Mouse (Mus musculus) testis, adult 2 months (tissue): Measurements from ENCODE around the gene Ankrd17.

Experiments used
- CTCF ChIP-seq: fragments of 200-500 bp; IDR thresholded peaks from 2 replicates; pipeline ENCODE4 v1.5.1; 2012; ENCODE audit warnings: low read depth, mild to moderate bottlenecking, inconsistent platforms, low read length, moderate library complexity; ENCODE audit not compliant: control insufficient read depth, insufficient read depth, insufficient replicate concordance
- POLR2A ChIP-seq: fragments of 200-500 bp; IDR thresholded peaks from 2 replicates; pipeline ENCODE4 v1.6.1; 2012; ENCODE audit warnings: low read depth, mild to moderate bottlenecking, inconsistent platforms, low read length, moderate library complexity; ENCODE audit not compliant: control insufficient read depth

DNA sequence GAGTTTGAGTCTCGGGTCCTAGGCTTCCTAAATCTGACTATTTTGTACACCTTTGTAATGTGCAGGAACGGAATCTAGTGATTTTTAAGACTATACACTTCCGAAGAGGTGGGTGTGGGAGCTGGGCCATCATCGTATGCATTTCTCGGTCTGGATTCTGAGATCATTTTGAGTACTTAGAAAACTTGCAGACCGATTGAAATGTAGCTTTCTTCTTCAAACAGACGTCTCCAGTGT lies 608 bp upstream of the Ankrd17 start, which contains the start of gene Gm9958:
- no peak for TF ChIP-seq POLR2A
- no peak for TF ChIP-seq CTCF
